Mouse (Mus musculus): ENCODE data around the gene Tbl1x. TPM values are rescaled to one million over a fixed set of nuclear protein-coding genes. Genes with fewer than 3 reads are reported as not detected.

Tbl1x gene
- total RNA-seq, 2 experiments from 2014 or later = 29.2 to 31.6 TPM

DNA sequence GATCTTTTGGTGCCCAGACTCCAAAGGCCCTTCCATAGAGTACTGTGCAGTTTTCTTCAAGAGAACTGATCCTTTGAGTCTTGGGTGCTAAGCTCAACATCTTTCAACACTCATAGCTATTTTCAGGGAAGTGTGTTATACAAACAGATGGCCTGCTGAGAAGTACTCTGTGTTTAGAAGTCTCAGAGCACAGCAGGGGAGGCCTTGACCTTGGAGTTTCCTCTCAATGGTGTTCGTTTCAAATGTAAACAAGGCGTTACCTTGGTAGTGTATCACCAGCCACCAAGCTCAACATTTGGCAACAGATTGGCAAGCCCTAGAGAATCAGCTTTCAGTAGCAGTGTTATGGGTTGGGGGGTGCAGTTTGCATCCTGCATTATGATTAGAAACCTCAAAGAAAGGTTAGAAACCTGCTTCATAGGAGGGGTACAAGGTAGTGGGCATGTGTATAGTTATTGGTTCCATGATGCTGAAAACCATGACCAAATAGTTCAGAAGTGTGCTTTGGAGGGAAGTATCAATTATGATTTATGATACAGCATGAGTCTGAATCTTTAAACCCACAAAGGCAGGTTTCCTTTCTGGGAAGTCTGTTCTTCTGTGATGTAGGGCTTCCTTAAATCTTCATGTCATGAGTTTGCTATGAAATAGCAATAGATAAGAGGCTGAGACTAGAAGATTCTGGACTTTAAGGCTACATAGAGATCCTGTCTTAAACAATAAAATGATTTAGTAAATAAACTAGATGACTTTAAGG is 98.3 kb downstream of the Tbl1x start:
- no peak for DNase-seq

DNA sequence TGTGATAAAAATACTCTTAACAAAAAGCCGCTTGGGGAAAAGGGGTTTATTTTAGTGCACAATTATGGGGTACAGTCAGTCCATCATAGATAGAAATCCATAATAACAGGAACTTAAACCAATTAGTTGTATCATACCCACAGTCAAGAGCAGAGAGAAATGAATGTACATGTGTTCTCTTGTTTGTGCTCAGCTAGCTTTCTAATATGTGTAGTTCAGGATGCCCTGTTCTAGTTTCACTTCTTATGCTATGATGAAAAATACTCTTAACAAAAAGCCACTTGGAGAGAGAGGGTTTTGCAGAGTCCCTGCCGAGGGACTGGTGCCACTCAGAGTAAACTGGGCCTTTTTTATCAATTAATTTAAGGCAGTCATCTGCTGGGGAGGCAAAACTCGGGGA is 101.1 kb downstream of the Tbl1x start:
- DNase-seq = no peak

DNA sequence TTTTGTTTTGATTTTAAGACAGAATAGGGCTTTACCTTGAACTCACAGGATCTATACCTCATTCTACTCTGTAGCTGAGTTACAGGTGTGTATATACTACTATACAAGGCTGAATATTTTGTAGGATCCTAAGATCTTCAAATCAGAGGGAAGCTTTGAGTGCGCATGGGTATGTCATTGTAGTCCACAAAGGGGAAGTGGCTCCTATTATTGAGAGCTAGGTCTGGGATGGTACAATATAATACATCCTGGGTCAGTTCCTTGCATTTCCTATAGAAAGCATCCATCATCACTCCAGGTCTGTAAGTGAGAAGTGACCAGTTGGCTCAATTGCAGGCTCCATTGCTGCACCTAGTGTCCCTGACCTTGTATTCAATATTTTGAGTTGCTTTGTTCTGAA is 102.2 kb downstream of the Tbl1x start:
- DNase-seq = no peak

DNA sequence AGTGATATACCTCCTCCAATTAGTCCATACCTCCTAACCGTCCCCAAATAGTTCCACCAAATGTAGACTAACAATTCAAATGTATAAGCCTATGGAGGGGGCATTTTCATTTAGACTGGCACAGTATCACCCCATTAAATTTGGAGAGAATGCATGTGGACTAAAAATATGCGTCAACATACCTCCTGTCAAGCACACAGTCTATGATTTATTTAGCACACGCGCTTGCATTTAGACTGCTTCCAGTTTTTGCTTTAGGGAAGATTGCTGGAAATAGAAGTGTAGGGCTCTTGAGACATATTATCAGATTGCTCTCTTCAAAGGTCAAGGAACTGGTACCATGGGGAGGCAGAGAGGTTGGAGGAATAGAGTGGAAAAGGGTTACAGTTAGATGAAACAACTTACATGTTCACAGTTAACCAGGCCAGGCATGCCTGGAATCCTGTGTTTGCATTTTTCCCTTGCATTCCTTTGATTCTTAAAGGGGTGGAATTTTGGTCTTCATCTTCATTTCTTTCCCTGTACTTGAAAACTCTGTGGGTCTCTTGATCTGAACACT is 105.0 kb downstream of the Tbl1x start:
- DNase-seq = no peak

DNA sequence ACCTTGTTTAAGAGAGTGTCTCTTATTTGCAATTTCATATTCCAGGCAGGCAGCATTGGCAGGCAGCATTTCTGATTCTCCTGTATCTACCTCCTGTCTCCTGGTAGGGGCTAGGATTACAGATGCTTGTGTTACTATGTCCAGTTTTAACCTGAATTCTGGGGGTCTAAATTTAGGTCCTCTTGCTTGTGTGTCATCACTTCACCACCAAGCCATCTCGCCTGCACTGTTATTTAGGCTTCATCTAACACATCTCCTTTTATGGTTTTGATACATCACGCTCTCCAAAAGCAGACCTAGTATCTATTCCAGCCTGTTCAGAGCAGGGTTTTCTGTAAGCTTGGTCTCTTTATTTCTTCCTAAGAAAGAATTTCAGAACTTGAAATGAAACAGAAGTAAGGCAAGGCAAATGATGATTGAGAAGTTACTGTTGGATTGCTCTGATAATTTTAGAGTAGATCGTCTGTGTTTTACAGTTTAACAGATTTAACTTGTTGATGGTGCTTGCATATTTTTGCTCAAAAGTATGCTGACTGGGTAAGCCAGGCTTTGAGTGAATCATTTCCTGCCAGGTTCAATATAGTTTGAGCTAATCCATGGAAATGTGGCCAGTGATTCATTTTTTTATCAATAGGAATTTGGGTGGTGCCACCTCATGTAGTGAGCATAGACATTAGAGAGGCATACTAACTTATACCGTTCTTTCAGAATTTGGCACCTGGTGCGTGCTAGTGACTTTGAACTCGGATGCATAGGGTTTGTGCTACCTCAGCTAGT is 106.7 kb downstream of the Tbl1x start:
- no peak for DNase-seq

DNA sequence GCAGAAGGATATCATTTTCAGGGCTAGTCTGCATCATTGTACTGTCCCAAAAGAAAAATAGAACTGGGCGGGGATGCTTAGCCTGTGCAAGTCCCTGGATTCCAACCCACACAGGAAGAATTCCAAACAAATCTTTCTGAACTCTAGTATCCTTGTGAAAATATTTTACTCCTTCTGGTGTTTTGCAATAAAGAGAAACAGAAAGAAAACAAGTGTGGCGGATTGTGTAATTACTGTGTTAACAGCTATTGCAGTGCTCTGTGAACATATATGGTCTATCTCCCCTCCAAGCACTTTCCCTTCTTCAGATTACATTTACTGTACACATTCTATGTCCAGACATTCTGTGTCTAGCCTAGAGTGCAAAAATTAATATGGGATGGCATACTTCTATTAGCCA is 119.6 kb downstream of the Tbl1x start:
- DNase-seq = peak; percentile 29 to 40

DNA sequence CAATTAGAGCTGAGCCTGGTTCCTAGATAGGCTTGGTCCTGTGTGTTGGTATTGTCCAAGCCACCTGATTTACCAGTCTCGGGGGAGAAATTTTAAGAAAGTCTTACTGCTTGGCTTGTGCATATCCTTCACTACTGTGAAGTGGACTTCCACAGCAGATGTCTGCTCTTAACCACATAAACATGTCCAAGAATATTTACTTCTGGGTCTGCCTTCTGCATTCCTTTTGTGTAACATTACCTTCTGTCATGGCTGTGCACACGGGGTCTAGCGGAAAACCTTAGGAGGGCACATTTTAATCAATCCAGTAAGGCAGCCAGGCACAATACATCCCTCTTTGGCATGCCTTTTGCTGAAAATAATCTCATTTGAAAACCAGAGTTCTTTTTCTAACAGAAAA is 125.7 kb downstream of the Tbl1x start:
- DNase-seq = no peak

DNA sequence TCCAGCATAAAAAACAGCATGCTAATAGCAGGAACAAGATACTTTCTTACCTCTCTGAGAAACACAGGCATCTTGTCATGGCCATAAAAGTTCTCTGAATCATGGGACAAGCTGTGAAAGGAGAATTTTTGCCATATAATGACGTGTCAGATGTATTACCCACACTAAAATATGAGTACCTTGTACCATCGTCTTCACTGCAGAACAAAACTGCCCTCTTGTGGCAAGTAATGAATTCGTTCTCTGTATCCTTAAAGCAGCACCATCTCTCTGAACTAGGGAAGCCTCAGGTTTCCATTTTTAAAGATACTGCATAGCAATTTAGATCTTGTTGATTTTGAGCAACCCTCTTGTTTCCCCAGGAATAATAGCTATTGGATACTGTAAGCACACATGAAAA is 127.3 kb downstream of the Tbl1x start:
- peak; percentile 55 to 70 for DNase-seq

DNA sequence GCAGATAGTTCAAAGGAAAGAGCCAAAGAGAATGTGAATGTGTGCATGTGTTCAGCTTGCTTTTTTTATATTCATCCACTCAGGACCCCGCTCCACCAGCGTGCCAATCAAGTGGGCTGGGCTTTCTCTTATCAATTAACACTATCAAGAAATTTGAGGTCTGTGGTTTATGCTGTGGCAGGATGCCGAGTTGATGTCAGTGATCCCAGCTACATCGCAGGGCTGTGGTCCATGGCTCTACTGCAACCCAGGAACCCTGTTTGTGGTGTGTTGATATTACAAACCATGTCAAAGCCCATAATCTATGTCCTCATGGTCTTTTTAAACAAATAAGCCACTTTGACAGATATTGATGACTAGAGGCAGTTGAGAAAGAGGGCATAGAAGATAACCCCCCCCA is 129.5 kb downstream of the Tbl1x start:
- DNase-seq = no peak

DNA sequence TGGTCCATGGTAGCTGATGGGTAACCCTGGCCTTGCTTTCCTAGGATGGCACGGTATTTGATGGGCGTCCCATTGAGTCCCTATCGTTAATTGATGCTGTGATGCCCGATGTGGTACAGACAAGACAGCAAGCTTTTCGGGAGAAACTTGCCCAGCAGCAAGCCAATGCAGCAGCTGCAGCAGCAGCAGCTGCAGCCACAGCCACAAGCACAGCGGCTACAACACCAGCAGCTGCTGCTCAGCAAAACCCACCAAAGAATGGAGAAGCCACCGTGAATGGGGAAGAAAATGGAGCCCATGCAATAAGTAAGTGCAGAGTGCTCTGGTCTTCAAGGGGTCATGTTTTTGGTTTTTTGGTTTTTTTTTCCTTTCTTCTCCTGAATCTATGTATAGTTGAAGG is 135.4 kb downstream of the Tbl1x start:
- no peak for DNase-seq

DNA sequence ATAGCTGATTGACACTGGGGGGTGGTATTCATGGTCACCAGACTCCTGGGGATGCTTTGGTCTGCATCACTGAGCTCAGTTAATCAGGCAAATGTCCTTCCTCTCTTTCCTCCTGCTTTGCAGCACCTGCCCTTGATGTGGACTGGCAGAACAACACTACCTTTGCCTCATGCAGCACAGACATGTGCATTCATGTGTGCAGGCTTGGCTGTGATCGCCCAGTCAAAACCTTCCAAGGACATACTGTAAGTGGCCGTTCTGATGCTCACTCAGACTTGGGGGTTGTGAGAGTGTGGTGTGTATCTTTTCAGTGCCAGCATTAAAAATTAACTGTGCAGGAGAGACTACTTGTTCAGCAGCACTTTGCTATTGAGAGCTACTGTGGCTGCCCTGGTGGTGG is 139.4 kb downstream of the Tbl1x start:
- DNase-seq = no peak

DNA sequence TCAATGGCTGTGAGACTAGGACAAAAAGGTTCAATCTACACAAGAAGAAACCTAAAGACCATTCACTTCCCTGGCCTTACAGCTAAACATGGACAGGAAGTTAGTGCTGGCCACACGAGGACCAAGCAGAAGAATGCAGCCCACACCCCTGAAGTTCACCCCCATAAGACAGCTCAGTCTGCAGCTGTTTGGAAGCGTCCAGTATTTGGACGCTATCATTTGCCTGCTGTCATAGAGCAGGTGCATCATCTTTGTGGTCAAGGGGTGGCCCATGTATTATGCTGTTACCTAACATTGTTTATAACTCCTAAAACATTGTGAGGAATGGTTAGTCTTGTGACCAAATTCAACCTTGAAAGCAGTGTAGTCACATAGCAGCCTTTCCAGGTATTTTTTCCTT is 151.2 kb downstream of the Tbl1x start:
- DNase-seq = no peak

DNA sequence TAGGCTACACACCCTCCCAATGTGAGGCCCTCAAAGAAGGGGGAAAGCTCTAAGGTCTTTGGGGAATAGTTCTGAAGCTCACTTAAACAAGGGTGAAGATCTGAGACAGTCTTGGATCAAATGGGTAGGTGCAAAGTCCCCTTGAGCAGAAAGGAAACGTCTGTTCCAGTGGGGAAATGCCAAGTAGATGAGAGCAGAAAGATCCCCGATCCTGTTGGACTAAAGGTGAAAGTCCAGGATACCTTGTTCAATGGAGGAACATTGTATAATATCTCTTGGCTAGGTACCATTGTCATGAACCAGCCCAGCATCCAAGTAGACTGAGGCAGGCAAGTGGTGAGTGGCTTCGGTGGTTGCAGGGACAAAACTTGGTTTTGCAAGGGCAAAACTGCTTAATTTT is 152.5 kb downstream of the Tbl1x start:
- DNase-seq = no peak

DNA sequence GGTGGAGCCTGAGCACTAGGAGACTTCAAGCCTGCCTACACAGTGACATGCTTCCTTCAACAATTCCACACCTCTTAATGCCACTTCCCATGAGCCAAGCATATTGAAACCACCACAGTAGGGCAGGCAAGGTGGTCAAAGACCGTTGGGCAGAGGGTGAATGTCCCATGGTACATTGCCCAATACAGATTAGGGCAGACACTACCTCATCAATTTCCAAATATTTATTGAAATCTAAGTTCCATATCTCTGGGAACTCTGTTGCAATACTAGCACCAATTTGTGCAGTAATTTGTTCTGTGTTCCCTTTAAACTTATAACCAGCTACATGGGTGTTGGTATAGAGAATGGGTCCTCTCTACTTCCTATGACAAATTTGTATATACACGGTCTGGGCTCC is 154.2 kb downstream of the Tbl1x start:
- DNase-seq = no peak

DNA sequence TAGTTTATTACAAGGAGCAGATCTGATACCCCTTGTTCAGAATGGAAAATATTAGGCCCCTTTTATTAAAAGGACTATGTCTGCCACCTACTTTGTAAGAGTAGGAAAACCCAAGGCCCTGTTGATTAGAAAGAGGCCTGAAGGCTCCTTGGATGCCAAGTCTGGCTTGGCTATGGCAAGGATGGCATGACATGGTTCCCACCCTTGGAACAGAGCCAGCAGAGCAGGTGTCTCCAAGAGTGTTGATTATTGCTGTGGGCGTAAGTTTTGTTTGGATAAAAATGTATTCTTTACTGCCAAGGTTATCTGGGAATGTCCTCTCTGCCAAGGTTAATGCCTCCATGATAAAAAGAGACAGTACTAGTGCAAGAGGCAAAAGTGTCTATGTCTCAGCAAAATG is 156.1 kb downstream of the Tbl1x start:
- DNase-seq = no peak

DNA sequence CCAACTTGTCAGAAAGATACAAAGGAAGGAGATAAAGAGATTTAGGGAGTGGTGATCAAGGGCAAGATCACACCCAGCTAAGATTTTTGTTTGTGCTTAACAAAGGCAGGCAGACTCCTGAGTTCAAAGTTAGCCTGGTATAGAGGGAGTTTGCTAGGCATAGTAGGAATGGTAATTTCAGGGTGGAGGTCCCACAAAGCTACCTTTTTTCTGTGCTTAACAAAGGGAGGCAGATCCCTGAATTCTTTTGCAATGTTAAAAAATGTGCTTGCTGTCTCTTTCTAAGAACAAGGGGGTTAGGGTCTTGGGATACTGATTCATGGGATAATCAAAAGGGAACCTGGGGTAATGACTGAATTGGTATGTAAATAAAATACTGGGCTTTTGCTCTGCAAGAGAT is 156.6 kb downstream of the Tbl1x start:
- DNase-seq = no peak

DNA sequence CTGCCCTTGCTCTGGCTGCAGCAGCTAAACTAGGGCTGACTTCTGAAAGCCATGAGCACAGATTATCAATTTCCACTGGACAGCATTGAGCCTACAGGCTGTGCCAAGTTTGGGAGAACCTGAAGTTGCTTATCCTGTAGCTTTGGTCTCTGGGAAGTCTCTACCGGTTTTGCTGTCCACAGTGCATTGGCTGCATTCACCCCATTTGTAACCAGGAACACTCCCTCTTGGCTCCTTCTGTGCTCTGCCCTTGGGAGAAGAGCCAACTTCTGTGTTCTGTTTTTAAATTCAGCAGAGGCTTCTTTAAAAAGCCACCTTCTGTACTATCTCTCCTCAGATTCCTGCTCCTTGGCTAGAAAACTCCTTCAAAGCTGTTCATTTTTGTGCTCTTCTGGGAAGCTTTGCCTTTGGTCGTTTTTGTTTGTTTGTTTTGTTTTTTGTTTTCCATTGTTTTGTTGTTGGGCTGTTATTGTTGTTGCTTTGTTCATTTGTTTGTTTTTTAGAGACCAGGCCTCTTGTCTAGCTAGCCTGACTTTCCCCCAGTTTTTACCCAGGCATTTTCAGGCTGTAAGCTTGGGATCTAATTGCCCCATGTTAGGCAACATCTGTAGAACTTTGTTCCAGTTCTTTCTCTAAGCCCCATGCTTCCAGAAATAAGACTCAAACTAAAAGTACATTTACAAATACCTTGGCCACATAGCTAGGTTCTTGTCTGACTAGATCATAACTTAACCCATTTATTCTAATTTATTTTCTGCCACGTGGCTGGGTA is 159.2 kb downstream of the Tbl1x start:
- peak; percentile 37 to 68 for DNase-seq

Measured in heart, adult 18-20 months (tissue).